Mouse (Mus musculus) stomach, embryonic 16.5 days (tissue): ENCODE measurements around the gene Spock1. TPM values are rescaled to one million over a fixed set of nuclear protein-coding genes. Genes with fewer than 3 reads are reported as not detected.

Experiments used
- ATAC-seq: fragments of 200-750 bp; cut with Nextera tagmentation; 2 replicates; pipeline ENCODE4 v1.8.0; 2017; ENCODE audit warnings: moderate number of reproducible peaks, moderate TSS enrichment; ENCODE audit not compliant: insufficient read depth, low FRiP score
- H3K27ac ChIP-seq: fragments of 300-500 bp; sonication (generic); 2 replicates; pipeline ENCODE4 v1.5.1; 2014; ENCODE audit warnings: low read length
- H3K27me3 ChIP-seq: fragments of 300-500 bp; sonication (generic); 2 replicates; pipeline ENCODE4 v1.6.1; 2014; ENCODE audit warnings: low read length, control low read depth, mixed read lengths; ENCODE audit not compliant: control insufficient read depth, insufficient read depth
- H3K36me3 ChIP-seq: fragments of 300-500 bp; sonication (generic); 2 replicates; pipeline ENCODE4 v1.6.1; 2014; ENCODE audit warnings: low read length; ENCODE audit not compliant: control insufficient read depth, insufficient read depth
- H3K4me1 ChIP-seq: fragments of 300-500 bp; sonication (generic); 2 replicates; pipeline ENCODE4 v1.6.1; 2014; ENCODE audit warnings: low read length, control low read depth, mixed read lengths; ENCODE audit not compliant: control insufficient read depth, insufficient read depth
- H3K4me2 ChIP-seq: fragments of 300-500 bp; sonication (generic); 2 replicates; pipeline ENCODE4 v1.6.1; 2014; ENCODE audit warnings: low read depth, low read length, mixed read lengths
- H3K4me3 ChIP-seq: fragments of 300-500 bp; sonication (generic); replicated peaks from 2 replicates; pipeline ENCODE4 v1.5.1; 2014; ENCODE audit warnings: mild to moderate bottlenecking, low read length
- H3K9ac ChIP-seq: fragments of 300-500 bp; sonication (generic); 2 replicates; pipeline ENCODE4 v1.6.1; 2014; ENCODE audit warnings: low read length
- H3K9me3 ChIP-seq: fragments of 300-500 bp; sonication (generic); replicated peaks from 2 replicates; pipeline ENCODE4 v1.6.1; 2016; ENCODE audit warnings: low read length, control low read depth; ENCODE audit not compliant: control insufficient read depth
- whole genome bisulfite sequencing: fragments of 180-500 bp; shearing (Covaris S2); extraction: QIAGEN DNeasy Blood & Tissue Kit; methylation state at CpG from one replicate; pipeline ENCODE4 v1.1.7; 2014; 5-methylcytosine and 5-hydroxymethylcytosine counted together
- polyA plus RNA-seq: library from polyadenylated mRNA; unstranded; fragments of >200 nt; fragmentation: Nextera tagmentation; extraction: Ambion mirVana; gene quantifications from 2 replicates; pipeline ENCODE4 v1.2.1, GENCODE M21; 2015

Spock1 gene
- polyA plus RNA-seq, 1 experiment from 2014 or later: 2.8 TPM

DNA sequence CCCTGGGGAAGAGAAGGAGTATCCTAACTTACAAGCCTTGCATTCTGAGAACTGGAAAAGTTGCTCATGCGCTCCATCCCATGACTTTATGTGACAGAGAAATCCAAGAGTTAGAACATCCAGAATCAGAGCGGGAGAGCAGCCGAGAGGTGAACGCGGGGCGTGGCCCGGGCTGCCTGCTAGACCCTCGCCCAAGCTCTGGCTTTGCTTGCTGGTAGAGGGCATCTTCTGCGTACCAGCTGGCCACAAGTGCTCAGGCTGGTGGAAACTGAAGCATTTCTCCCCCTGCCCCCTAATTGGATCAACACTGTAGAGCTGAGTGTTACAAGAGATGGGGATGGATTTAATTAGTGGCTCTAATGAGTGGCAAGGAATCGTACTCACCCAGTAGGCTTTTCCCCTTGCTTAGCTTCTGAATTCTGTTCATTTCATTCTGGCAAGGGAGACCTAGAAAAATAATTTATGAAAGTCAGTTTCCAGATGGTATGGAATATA, 472.4 kb downstream of the Spock1 start:
- 91% methylated on average over 10 of the region's 10 CpGs for WGBS
- no peaks in the 10 kb centered on the region for H3K36me3 ChIP-seq
- no peaks in the 10 kb centered on the region for H3K27me3 ChIP-seq
- H3K9me3 ChIP-seq: peaks cover 4% of the 10 kb centered on the region; the same call in 1 of the 2 replicates
- H3K27ac ChIP-seq: no peak overlapping the region
- H3K4me2 ChIP-seq: no peak overlapping the region
- ATAC-seq: no peak
- H3K4me3 ChIP-seq: no peak overlapping the region
- H3K9ac ChIP-seq: no peak overlapping the region
- no peaks in the 10 kb centered on the region for H3K4me1 ChIP-seq

DNA sequence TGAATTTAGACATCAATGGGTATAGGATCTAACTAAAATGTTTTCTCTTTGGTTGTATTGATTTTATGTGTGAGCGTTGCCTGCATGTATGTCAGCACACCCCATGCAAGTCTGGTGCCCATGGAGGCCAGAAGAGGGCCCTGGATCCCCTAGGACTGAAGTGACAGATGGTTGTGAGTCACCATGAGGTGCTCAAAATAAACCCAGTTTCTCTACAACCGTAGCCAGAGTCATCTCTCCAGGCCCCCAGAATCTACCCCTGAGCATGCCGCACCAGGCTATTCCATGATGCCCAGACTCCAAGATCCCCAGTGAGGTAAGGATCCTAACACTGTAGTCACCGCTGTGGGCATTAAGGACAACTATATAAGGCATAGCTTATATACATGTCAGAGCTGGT, 474.3 kb downstream of the Spock1 start:
- no peak for ATAC-seq
- H3K27ac ChIP-seq: no peak overlapping the region
- no peaks in the 10 kb centered on the region for H3K36me3 ChIP-seq
- H3K4me1 ChIP-seq: no peaks in the 10 kb centered on the region
- no peak overlapping the region for H3K4me2 ChIP-seq
- H3K9me3 ChIP-seq: peaks cover 4% of the 10 kb centered on the region; the same call in 1 of the 2 replicates
- H3K27me3 ChIP-seq: no peaks in the 10 kb centered on the region
- no peak overlapping the region for H3K9ac ChIP-seq
- H3K4me3 ChIP-seq: no peak overlapping the region
- 88% methylated on average over 4 of the region's 4 CpGs for WGBS

DNA sequence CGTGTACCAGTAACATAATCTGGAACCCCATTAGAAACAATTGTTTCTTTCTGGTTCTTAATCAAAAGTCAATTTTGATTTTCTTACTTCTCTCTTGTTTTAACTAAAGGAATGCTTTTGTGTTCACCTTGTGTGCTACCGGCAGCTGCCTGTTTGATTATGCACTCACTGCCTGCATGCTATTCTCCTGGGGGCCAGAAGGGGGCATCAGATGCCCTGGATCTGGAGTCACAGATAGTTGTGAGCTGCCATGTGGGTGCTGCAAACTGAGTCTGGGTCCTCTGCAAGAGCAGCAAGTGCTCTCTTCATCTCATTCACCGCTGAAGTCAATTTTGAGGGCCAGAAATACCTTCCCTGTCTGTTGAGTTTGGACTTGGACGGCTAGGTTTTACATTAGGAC, 476.3 kb downstream of the Spock1 start:
- Histone ChIP-seq H3K27ac (no peak overlapping the region), H3K9ac (no peak overlapping the region), H3K4me3 (no peak overlapping the region), H3K4me1 (no peaks in the 10 kb centered on the region), H3K4me2 (no peak overlapping the region), H3K27me3 (no peaks in the 10 kb centered on the region), H3K36me3 (no peaks in the 10 kb centered on the region), H3K9me3 (peaks cover 4% of the 10 kb centered on the region; the same call in 1 of the 2 replicates)
- ATAC-seq: no peak
- 91% methylated on average over 4 of the region's 4 CpGs for WGBS

DNA sequence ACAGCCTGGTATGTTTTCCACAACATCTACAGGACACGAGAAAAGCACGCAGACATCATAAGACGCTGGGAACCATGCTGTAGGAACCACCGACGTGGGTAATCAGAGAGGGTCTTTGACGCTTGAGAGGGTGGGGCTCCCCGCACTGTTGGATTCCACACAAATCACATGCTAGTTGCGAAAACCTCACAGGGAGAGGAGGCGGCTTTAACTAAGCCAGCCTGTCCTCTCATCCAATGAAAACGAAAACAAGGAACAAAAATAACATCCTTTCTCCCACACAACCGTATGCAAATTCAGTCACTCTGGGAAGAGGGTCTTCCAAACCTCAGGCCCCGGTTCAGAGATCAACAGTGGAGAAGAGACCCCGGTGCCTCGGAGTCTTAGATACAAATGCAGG, 479.3 kb downstream of the Spock1 start:
- Histone ChIP-seq H3K27ac (no peak overlapping the region), H3K27me3 (no peaks in the 10 kb centered on the region), H3K36me3 (no peaks in the 10 kb centered on the region), H3K9me3 (peaks cover 4% of the 10 kb centered on the region; the same call in 1 of the 2 replicates), H3K9ac (no peak overlapping the region), H3K4me3 (no peak overlapping the region), H3K4me2 (no peak overlapping the region), H3K4me1 (no peaks in the 10 kb centered on the region)
- no peak for ATAC-seq
- 76% methylated on average over 14 of the region's 14 CpGs for WGBS

DNA sequence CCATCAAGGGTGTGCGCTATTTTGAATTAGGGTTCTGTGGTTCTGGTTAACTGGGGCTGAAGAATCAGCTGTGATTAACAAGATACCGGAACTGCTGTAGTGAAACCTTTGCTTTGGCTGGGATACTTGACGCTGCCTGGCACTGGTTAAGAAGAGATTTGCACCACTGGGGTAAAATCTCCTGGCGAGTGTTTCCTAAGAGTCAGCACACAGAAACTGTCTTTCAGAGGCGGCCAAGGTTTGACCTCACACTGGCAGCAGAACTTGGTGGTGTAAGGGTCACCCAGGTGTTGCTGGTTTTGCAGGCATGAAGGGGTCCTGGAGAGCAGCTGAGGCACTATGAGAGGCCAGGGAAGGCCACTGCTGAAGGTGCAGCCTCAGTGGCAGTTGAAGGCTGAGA, 489.4 kb downstream of the Spock1 start:
- Histone ChIP-seq H3K27me3 (no peaks in the 10 kb centered on the region), H3K4me2 (no peak overlapping the region), H3K9ac (no peak overlapping the region), H3K4me3 (no peak overlapping the region), H3K9me3 (no peaks in the 10 kb centered on the region), H3K36me3 (no peaks in the 10 kb centered on the region), H3K4me1 (no peaks in the 10 kb centered on the region), H3K27ac (no peak overlapping the region)
- 89% methylated on average over 5 of the region's 5 CpGs for WGBS
- no peak for ATAC-seq

DNA sequence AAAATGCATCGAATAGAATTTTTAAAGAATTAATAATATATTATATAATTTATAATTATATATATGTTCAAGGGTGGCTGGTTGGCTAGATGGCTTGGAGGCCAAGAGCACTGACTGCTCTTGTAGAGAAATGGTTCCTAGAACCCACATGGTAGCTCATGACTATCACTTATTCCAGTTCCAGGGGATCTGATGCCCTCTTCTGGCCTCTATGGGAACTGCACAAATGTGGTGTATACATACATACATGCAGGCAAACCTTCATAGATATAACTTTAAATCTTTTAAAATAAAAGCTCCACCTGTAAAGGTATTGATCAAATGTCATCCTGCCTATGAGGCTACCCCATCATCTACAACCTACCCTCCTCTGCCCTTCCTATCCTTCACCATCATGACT, 493.4 kb downstream of the Spock1 start:
- Histone ChIP-seq H3K36me3 (no peaks in the 10 kb centered on the region), H3K27me3 (no peaks in the 10 kb centered on the region), H3K9ac (no peak overlapping the region), H3K27ac (no peak overlapping the region), H3K9me3 (no peaks in the 10 kb centered on the region), H3K4me1 (no peaks in the 10 kb centered on the region), H3K4me3 (no peak overlapping the region), H3K4me2 (no peak overlapping the region)
- ATAC-seq: no peak
- 100% methylated on average over 1 of the region's 1 CpGs for WGBS

DNA sequence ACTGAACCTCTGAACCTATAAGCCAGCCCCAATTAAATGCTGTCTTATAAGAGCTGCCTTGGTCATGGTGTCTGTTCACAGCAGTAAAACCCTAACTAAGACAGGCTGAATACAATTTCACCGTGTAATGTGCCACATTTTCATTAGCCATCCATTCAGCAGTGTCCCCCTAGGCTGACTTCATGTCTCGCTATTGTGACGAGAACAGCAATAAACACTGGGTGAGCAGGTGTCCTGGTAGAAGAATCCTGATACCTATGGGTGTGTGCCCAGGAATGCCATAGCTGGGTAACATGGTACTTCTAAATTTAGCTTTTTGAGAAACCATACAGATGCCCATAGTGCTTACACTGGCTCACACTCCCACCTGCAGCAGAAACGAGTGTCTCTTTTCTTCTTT, 500.5 kb downstream of the Spock1 start:
- H3K9me3 ChIP-seq: no peaks in the 10 kb centered on the region
- no peak overlapping the region for H3K27ac ChIP-seq
- H3K4me2 ChIP-seq: no peak overlapping the region
- no peaks in the 10 kb centered on the region for H3K27me3 ChIP-seq
- no peak for ATAC-seq
- no peaks in the 10 kb centered on the region for H3K36me3 ChIP-seq
- 82% methylated on average over 4 of the region's 4 CpGs for WGBS
- H3K9ac ChIP-seq: no peak overlapping the region
- H3K4me1 ChIP-seq: no peaks in the 10 kb centered on the region
- no peak overlapping the region for H3K4me3 ChIP-seq

DNA sequence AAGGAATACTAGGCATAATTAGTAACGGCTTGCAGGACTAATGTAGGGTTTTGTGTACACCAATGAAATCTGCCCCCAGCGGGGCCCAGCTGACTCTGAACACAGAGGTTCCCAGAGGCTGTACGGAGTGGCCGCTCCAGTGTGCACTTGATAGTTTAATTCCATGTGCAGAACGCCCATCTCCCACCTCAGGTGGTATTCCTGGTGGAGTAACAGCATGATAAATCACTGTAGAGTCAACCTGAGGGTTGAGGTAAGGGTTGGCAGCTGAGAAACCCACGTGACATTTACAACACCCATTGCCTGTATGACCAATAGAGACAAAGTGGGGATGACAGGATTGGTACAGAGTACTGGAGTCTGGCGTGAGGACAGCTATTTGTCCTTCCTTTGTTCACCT, 505.7 kb downstream of the Spock1 start:
- Histone ChIP-seq H3K9me3 (no peaks in the 10 kb centered on the region), H3K27me3 (no peaks in the 10 kb centered on the region), H3K4me3 (no peak overlapping the region), H3K9ac (no peak overlapping the region), H3K27ac (no peak overlapping the region), H3K36me3 (no peaks in the 10 kb centered on the region), H3K4me2 (no peak overlapping the region), H3K4me1 (no peaks in the 10 kb centered on the region)
- no peak for ATAC-seq
- 78% methylated on average over 7 of the region's 7 CpGs for WGBS

DNA sequence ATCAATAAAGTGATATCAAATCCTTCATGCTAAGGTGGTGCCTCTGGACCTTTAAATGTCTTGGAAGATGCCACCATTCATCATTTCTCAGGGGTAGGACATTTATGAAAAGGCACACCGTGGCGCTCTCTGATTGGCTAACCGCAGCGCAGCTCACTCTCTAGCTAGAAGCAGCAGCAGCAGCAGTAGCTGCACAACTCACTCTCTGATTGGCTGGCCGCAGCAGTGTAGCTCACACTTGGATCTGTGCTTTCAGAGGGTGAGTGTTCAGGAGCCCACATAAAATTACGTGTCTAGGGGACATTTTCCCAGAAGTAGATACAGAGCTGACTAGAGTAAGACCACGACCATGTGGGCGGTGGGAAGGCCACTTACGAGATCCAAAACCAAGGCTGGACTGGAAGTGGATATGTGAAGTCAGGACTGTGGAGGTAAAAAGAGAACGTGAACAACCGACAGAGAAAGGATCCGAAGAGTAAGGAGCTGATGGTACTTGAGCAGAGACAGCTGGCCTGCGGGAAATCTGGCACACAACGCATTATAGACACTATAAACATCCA, 535.9 kb downstream of the Spock1 start:
- H3K9ac ChIP-seq: no peak overlapping the region
- WGBS: 75% methylated on average over 14 of the region's 14 CpGs
- H3K36me3 ChIP-seq: no peaks in the 10 kb centered on the region
- H3K4me3 ChIP-seq: no peak overlapping the region
- ATAC-seq: no peak
- H3K27ac ChIP-seq: no peak overlapping the region
- H3K4me2 ChIP-seq: no peak overlapping the region
- H3K9me3 ChIP-seq: no peaks in the 10 kb centered on the region
- no peaks in the 10 kb centered on the region for H3K4me1 ChIP-seq
- H3K27me3 ChIP-seq: no peaks in the 10 kb centered on the region
